Mouse (Mus musculus): ENCODE measurements around the gene Glrx5.

DNA sequence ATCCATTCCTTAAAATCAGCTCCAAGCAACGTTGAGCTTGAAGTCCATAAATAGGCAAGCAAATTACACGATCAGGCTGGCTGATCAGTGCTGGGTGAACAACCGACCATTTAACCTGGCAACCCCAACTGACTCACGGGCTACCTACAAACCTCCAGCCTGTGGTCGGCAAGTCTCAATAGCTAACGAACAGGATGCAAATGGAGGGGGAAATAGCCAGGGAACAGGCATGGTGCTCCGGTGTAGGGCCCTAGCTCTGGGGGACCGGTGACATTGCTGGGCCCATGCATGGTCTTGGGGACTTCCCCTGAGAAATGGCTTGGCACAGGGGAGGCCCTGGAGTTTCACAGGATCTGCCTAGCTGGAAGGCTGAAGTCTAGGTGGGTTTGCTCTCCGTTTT, 31.2 kb upstream of the Glrx5 start:
- no peak for TF ChIP-seq GATA1 (IDR thresholded peaks at IDR 0.05; ENCODE audit: borderline replicate concordance, low read length)
- no peak for TF ChIP-seq CTCF (IDR thresholded peaks at IDR 0.05; ENCODE audit: low read depth, low read length)
- no peak for TF ChIP-seq POLR2AphosphoS5 (IDR thresholded peaks at IDR 0.05; ENCODE audit: insufficient replicate concordance, low read depth, low read length)
- TF ChIP-seq GATA2 (IDR thresholded peaks at IDR 0.05; ENCODE audit: borderline replicate concordance, low read depth, low read length), result no peak

Measured in G1E (cell line).